Mouse (Mus musculus) monocyte, adult 5-6 weeks (primary cell): ENCODE measurements around the gene Ccdc150. TPM values are rescaled to one million over a fixed set of nuclear protein-coding genes. Genes with fewer than 3 reads are reported as not detected.

Experiments used
- total RNA-seq: library from RNA; stranded (forward); fragments of 200-1000, 200-491, 200-594 nt; gene quantifications from 3 replicates; pipeline ENCODE4 v1.2.3, GENCODE M21; 2017

Ccdc150 gene
- total RNA-seq, 1 experiment from 2014 or later: 0.57 TPM

Other genes with a start within 250 kb of the Ccdc150 start
- gene Hecw2, start 55.5 kb upstream of the Ccdc150 start, total RNA-seq: 0.10 to 0.11 TPM in 2 of 3 replicates, not detected in the other
- 24.5 to 50.8 TPM (median 33.2 TPM) in 3 replicates for gene Gtf3c3, start 188.3 kb downstream of the Ccdc150 start, total RNA-seq